ENCODE assay signal across 7 mouse cellular contexts in genomic region chr11:53478383-53479170, GRCm38 (mm10). TPM values are rescaled to one million over a fixed set of nuclear protein-coding genes. Genes with fewer than 3 reads are reported as not detected.
DNase-seq lines count a peak whose midpoint lies in the region; ATAC-seq and TF ChIP-seq lines count a peak whose summit lies in the region.

No protein-coding gene starts in this region.

- peaks cover 16% of the 10 kb centered on the region for H3K4me1 ChIP-seq in lung, embryonic 16.5 days (replicated peaks; ENCODE audit: control insufficient read depth, insufficient read depth, low read length)
- H3K4me1 ChIP-seq in lung, adult 2 months (ENCODE audit: control insufficient read depth, insufficient read depth, low read length), result no peaks in the 10 kb centered on the region
- H3K4me1 ChIP-seq in forebrain, embryonic 15.5 days, result peaks cover 38% of the 10 kb centered on the region
- peaks cover 30% of the 10 kb centered on the region for H3K4me1 ChIP-seq in liver, embryonic 11.5 days (replicated peaks; ENCODE audit: control insufficient read depth, insufficient read depth, low read length)
- peaks cover 15% of the 10 kb centered on the region for H3K4me1 ChIP-seq in stomach, embryonic 16.5 days (ENCODE audit: control insufficient read depth, insufficient read depth, low read length)

- TF ChIP-seq CTCF in lung, adult 2 months (IDR thresholded peaks at IDR 0.05; ENCODE audit: insufficient read depth, low read length), result no peak

- peak overlapping the region; percentile 47 for H3K4me3 ChIP-seq in lung, embryonic 16.5 days (ENCODE audit: low read length)
- H3K4me3 ChIP-seq in lung, adult 2 months (replicated peaks; ENCODE audit: extremely low read depth, low read depth, low read length), result no peak overlapping the region
- peak overlapping the region; percentile 50 for H3K4me3 ChIP-seq in forebrain, embryonic 15.5 days
- peak overlapping the region; percentile 62 for H3K4me3 ChIP-seq in liver, embryonic 11.5 days (ENCODE audit: low read depth, low read length)
- peak overlapping the region; percentile 52 for H3K4me3 ChIP-seq in stomach, embryonic 16.5 days (replicated peaks; ENCODE audit: low read length)

- H3K27ac ChIP-seq in lung, embryonic 16.5 days (ENCODE audit: low read length), result no peak overlapping the region
- H3K27ac ChIP-seq in forebrain, embryonic 15.5 days (replicated peaks), result no peak overlapping the region
- H3K27ac ChIP-seq in liver, embryonic 11.5 days (ENCODE audit: low read depth, low read length), result no peak overlapping the region
- H3K27ac ChIP-seq in stomach, embryonic 16.5 days (ENCODE audit: low read length), result no peak overlapping the region

- 6% methylated on average over 79 of the region's 79 CpGs for WGBS in lung, embryonic 16.5 days
- 8% methylated on average over 79 of the region's 79 CpGs for WGBS in lung, adult 2 months
- WGBS in forebrain, embryonic 15.5 days, result 4% methylated on average over 71 of the region's 79 CpGs
- 6% methylated on average over 76 of the region's 79 CpGs for WGBS in liver, embryonic 11.5 days
- 5% methylated on average over 79 of the region's 79 CpGs for WGBS in stomach, embryonic 16.5 days

- peak overlapping the region; percentile 45 for H3K9ac ChIP-seq in lung, embryonic 16.5 days (ENCODE audit: low read length)
- H3K9ac ChIP-seq in forebrain, embryonic 15.5 days (replicated peaks), result peak overlapping the region; percentile 57
- H3K9ac ChIP-seq in liver, embryonic 11.5 days (ENCODE audit: low read depth, low read length), result peak overlapping the region; percentile 10
- H3K9ac ChIP-seq in stomach, embryonic 16.5 days (ENCODE audit: low read length), result peak overlapping the region; percentile 60

- DNase-seq in lung, adult 2 months, result no peak
- peak; percentile 45 to 58 for DNase-seq in cerebellum, postnatal 10 days
- no peak for DNase-seq in liver, embryonic 11.5 days (ENCODE audit: low spot score)
- DNase-seq in urinary bladder, postnatal 36 days (ENCODE audit: low spot score in 2 of 2), result no peak

- peak; percentile 39; the same call in 1 of the 2 replicates for ATAC-seq in lung, embryonic 16.5 days (ENCODE audit: low read depth)
- peak; percentile 41; the same call in 1 of the 2 replicates for ATAC-seq in forebrain, embryonic 15.5 days (replicated peaks)
- ATAC-seq in liver, embryonic 11.5 days (replicated peaks; ENCODE audit: low FRiP score), result no peak
- peak; percentile 48; the same call in 1 of the 2 replicates for ATAC-seq in stomach, embryonic 16.5 days (ENCODE audit: insufficient read depth, low FRiP score)

- TF ChIP-seq POLR2A in lung, adult 2 months (IDR thresholded peaks at IDR 0.05; ENCODE audit: borderline replicate concordance, extremely low read depth, low read depth, low read length), result no peak

- peak overlapping the region; percentile 76 for H3K4me2 ChIP-seq in lung, embryonic 16.5 days (ENCODE audit: low read depth, low read length)
- peak overlapping the region; percentile 82 for H3K4me2 ChIP-seq in forebrain, embryonic 15.5 days (replicated peaks)
- peak overlapping the region; percentile 92 for H3K4me2 ChIP-seq in liver, embryonic 11.5 days
- peak overlapping the region; percentile 75 for H3K4me2 ChIP-seq in stomach, embryonic 16.5 days (ENCODE audit: low read depth, low read length)

- no peaks in the 10 kb centered on the region for H3K36me3 ChIP-seq in lung, embryonic 16.5 days (ENCODE audit: control insufficient read depth, insufficient read depth, low read length)
- no peaks in the 10 kb centered on the region for H3K36me3 ChIP-seq in forebrain, embryonic 15.5 days
- no peaks in the 10 kb centered on the region for H3K36me3 ChIP-seq in liver, embryonic 11.5 days (ENCODE audit: control insufficient read depth, insufficient read depth, low read length)
- no peaks in the 10 kb centered on the region for H3K36me3 ChIP-seq in stomach, embryonic 16.5 days (ENCODE audit: control insufficient read depth, insufficient read depth, low read length)

- H3K9me3 ChIP-seq in lung, embryonic 16.5 days (ENCODE audit: control insufficient read depth, low read length), result no peaks in the 10 kb centered on the region
- no peaks in the 10 kb centered on the region for H3K9me3 ChIP-seq in forebrain, embryonic 15.5 days
- no peaks in the 10 kb centered on the region for H3K9me3 ChIP-seq in liver, embryonic 11.5 days (ENCODE audit: control insufficient read depth, low read length)
- H3K9me3 ChIP-seq in stomach, embryonic 16.5 days (replicated peaks; ENCODE audit: control insufficient read depth, low read length), result no peaks in the 10 kb centered on the region

- peaks cover 70% of the 10 kb centered on the region for H3K27me3 ChIP-seq in lung, embryonic 16.5 days (ENCODE audit: control insufficient read depth, insufficient read depth, low read depth, low read length)
- peaks cover 45% of the 10 kb centered on the region for H3K27me3 ChIP-seq in forebrain, embryonic 15.5 days
- peaks cover 61% of the 10 kb centered on the region for H3K27me3 ChIP-seq in liver, embryonic 11.5 days (replicated peaks; ENCODE audit: control insufficient read depth, insufficient read depth, low read length)
- H3K27me3 ChIP-seq in stomach, embryonic 16.5 days (ENCODE audit: control insufficient read depth, insufficient read depth, low read length), result peaks cover 55% of the 10 kb centered on the region

RNA-seq across cellular contexts. Expression of gene Gm9945, which starts 1.4 kb away (rescaled TPM):
- polyA plus RNA-seq in lung, embryonic 16.5 days (2015; fragmentation: Nextera tagmentation; extraction: Ambion mirVana), result not detected in 2 replicates
- not detected in 2 replicates for polyA plus RNA-seq in lung, adult 2 months (2012; rRNA removed)
- polyA plus RNA-seq in forebrain, embryonic 15.5 days (2015; fragmentation: Nextera tagmentation; extraction: Ambion mirVana), result 0.50 TPM in 1 of 2 replicates, not detected in the other
- polyA plus RNA-seq in liver, embryonic 11.5 days (2014; fragmentation: Nextera tagmentation; extraction: Ambion mirVana), result not detected in 2 replicates
- not detected in 2 replicates for polyA plus RNA-seq in stomach, embryonic 16.5 days (2015; fragmentation: Nextera tagmentation; extraction: Ambion mirVana)

RNA-seq across cellular contexts. Expression of gene Sowaha, which starts 1.5 kb away (rescaled TPM):
- 0.13 and 0.25 TPM in 2 replicates for polyA plus RNA-seq in lung, embryonic 16.5 days (2015; fragmentation: Nextera tagmentation; extraction: Ambion mirVana)
- 0.86 and 0.98 TPM in 2 replicates for polyA plus RNA-seq in lung, adult 2 months (2012; rRNA removed)
- 1.8 and 1.9 TPM in 2 replicates for polyA plus RNA-seq in forebrain, embryonic 15.5 days (2015; fragmentation: Nextera tagmentation; extraction: Ambion mirVana)
- polyA plus RNA-seq in liver, embryonic 11.5 days (2014; fragmentation: Nextera tagmentation; extraction: Ambion mirVana), result 1.1 and 1.5 TPM in 2 replicates
- polyA plus RNA-seq in stomach, embryonic 16.5 days (2015; fragmentation: Nextera tagmentation; extraction: Ambion mirVana), result 0.46 and 0.58 TPM in 2 replicates

RNA-seq across cellular contexts. Expression of gene Gm9837, which starts 8.3 kb away (rescaled TPM):
- polyA plus RNA-seq in lung, embryonic 16.5 days (2015; fragmentation: Nextera tagmentation; extraction: Ambion mirVana), result not detected in 2 replicates
- polyA plus RNA-seq in lung, adult 2 months (2012; rRNA removed), result not detected in 2 replicates
- polyA plus RNA-seq in forebrain, embryonic 15.5 days (2015; fragmentation: Nextera tagmentation; extraction: Ambion mirVana), result not detected in 2 replicates
- polyA plus RNA-seq in liver, embryonic 11.5 days (2014; fragmentation: Nextera tagmentation; extraction: Ambion mirVana), result not detected in 2 replicates
- not detected in 2 replicates for polyA plus RNA-seq in stomach, embryonic 16.5 days (2015; fragmentation: Nextera tagmentation; extraction: Ambion mirVana)

RNA-seq across cellular contexts. Expression of gene Shroom1, which starts 21.6 kb away (rescaled TPM):
- polyA plus RNA-seq in lung, embryonic 16.5 days (2015; fragmentation: Nextera tagmentation; extraction: Ambion mirVana), result 1.9 and 2.8 TPM in 2 replicates
- polyA plus RNA-seq in lung, adult 2 months (2012; rRNA removed), result 3.0 and 3.2 TPM in 2 replicates
- polyA plus RNA-seq in forebrain, embryonic 15.5 days (2015; fragmentation: Nextera tagmentation; extraction: Ambion mirVana), result 1.6 and 2.3 TPM in 2 replicates
- polyA plus RNA-seq in liver, embryonic 11.5 days (2014; fragmentation: Nextera tagmentation; extraction: Ambion mirVana), result 2.6 and 2.7 TPM in 2 replicates
- polyA plus RNA-seq in stomach, embryonic 16.5 days (2015; fragmentation: Nextera tagmentation; extraction: Ambion mirVana), result 1.8 TPM in 2 replicates

RNA-seq across cellular contexts. Expression of gene Gm10447, which starts 21.7 kb away (rescaled TPM):
- 0.06 TPM in 1 of 2 replicates, not detected in the other for polyA plus RNA-seq in lung, embryonic 16.5 days (2015; fragmentation: Nextera tagmentation; extraction: Ambion mirVana)
- 0.25 TPM in 2 replicates for polyA plus RNA-seq in lung, adult 2 months (2012; rRNA removed)
- 0.08 TPM in 1 of 2 replicates, not detected in the other for polyA plus RNA-seq in forebrain, embryonic 15.5 days (2015; fragmentation: Nextera tagmentation; extraction: Ambion mirVana)
- 0.10 TPM in 1 of 2 replicates, not detected in the other for polyA plus RNA-seq in liver, embryonic 11.5 days (2014; fragmentation: Nextera tagmentation; extraction: Ambion mirVana)
- 0.10 TPM in 2 replicates for polyA plus RNA-seq in stomach, embryonic 16.5 days (2015; fragmentation: Nextera tagmentation; extraction: Ambion mirVana)

Comparison
In these comparisons a context has a peak if more than half of its experiments do, and no peak if none do; other contexts are left out.
1. H3K9ac ChIP-seq: peak in every context shown above with its lines; median percentile 60 in stomach, embryonic 16.5 days; 57 in forebrain, embryonic 15.5 days; 45 in lung, embryonic 16.5 days; 10 in liver, embryonic 11.5 days.
2. DNase-seq: peak in cerebellum, postnatal 10 days (2 of 2); none in lung, adult 2 months (single experiment), liver, embryonic 11.5 days (single experiment) and urinary bladder, postnatal 36 days (0 of 2).
3. Peak in every context shown above with its lines, with median percentiles within 50 percentile points of each other: H3K4me2 ChIP-seq.